Mouse (Mus musculus) activated CD4-positive, CD25-positive, alpha-beta regulatory T cell, adult 9 weeks (primary cell): ENCODE results near the gene Fubp3. TPM values are rescaled to one million over a fixed set of nuclear protein-coding genes. Genes with fewer than 3 reads are reported as not detected.

ENCODE experiments used
- polyA plus RNA-seq: library from polyadenylated mRNA; unstranded; fragments of 100-300 nt; shearing (Covaris generic); gene quantifications from one replicate; pipeline ENCODE4 v1.2.1, GENCODE M21; 2017

Gene Fubp3
- 41.0 TPM for polyA plus RNA-seq

GRCm38 (mm10) chr2:31572051-31572914, at the start of gene Fubp3:
Gene Fubp3 (plus strand): TSS chr2:31572651.

DNA sequence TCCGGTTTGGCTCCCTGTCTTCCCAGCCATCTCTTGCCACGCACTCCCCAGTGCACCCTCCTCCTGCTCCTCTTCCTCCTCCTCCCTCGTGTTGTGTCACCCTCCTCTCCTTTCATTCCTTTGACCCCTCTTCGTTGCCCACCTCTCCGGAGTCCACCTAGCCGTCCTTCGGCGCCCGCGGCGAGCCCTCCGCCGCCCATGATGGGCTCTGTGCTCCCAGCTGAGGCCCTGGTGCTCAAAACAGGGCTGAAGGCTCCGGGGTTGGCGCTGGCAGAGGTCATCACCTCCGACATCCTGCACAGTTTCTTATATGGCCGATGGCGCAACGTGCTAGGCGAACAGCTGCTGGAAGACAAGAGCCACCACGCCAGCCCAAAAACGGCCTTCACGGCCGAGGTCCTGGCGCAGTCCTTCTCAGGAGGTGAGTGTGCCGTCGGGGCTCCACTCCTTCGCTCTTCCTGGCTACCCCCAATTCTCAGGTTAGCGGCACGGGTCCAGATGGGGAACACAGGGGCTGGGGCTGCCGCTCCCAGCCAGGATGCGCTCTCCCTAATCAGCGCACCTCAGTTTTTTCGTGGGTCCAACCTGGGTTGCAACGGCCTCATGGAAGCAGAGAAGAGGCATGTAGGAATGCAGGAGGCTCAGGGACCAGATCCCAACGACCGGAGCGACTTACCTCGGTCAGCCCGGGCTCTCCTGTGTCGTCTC, 67.6 kb downstream of the Fubp3 start, which contains the start of gene Prdm12:
Prdm12 (plus strand) TSS at position 137 of the 708 bp plus-strand sequence.

Other genes starting within 250 kb of the Fubp3 start
- 123 TPM for gene Ass1, start 102.4 kb upstream of the Fubp3 start, polyA plus RNA-seq
- gene Prdm12, start 67.4 kb downstream of the Fubp3 start, polyA plus RNA-seq, result not detected
- 39.4 TPM for gene Exosc2, start 98.1 kb downstream of the Fubp3 start, polyA plus RNA-seq
- gene Abl1, start 115.7 kb downstream of the Fubp3 start, polyA plus RNA-seq, result 24.0 TPM
- 0.37 TPM for gene Qrfp, start 237.9 kb downstream of the Fubp3 start, polyA plus RNA-seq